Mouse (Mus musculus): ENCODE results near the gene Prr15. TPM values are rescaled to one million over a fixed set of nuclear protein-coding genes. Genes with fewer than 3 reads are reported as not detected.
A peak's percentile ranks its signal among the peaks of the same experiment; 100 is the strongest.

Prr15 gene
- 1.3 and 1.5 TPM in 2 replicates for polyA plus RNA-seq (2015; fragmentation: Nextera tagmentation; extraction: Ambion mirVana)

- no peak for ATAC-seq (replicated peaks)
- Histone ChIP-seq H3K36me3 (replicated peaks) (no peaks in the 10 kb centered on the region), H3K4me2 (peak within 1 kb of the TSS; percentile 94), H3K9me3 (no peaks in the 10 kb centered on the region), H3K9ac (no peak within 1 kb of the TSS), H3K27ac (no peak within 1 kb of the TSS), H3K4me1 (peaks cover 19% of the 10 kb centered on the region), H3K27me3 (replicated peaks) (peaks cover 58% of the 10 kb centered on the region), H3K4me3 (peak within 1 kb of the TSS; percentile 46)
- WGBS: 58% methylated on average over 3 of the region's 3 CpGs
Measured at GRCm38 (mm10) chr6:54325246-54325885, at the start of gene Prr15. Gene Prr15, plus strand, starts transcription at chr6:54325835.

GRCm38 (mm10) chr6:54277234-54277633, 48.4 kb upstream of the Prr15 start:
- ATAC-seq (replicated peaks): no peak
- H3K36me3 ChIP-seq (replicated peaks): no peaks in the 10 kb centered on the region
- H3K9ac ChIP-seq: no peak overlapping the region
- 79% methylated on average over 4 of the region's 4 CpGs for WGBS
- no peak overlapping the region for H3K4me2 ChIP-seq
- no peaks in the 10 kb centered on the region for H3K27me3 ChIP-seq (replicated peaks)
- no peak overlapping the region for H3K27ac ChIP-seq
- H3K4me3 ChIP-seq: no peak overlapping the region
- no peaks in the 10 kb centered on the region for H3K9me3 ChIP-seq
- peaks cover 5% of the 10 kb centered on the region; the same call in 1 of the 2 replicates for H3K4me1 ChIP-seq

- Histone ChIP-seq H3K27me3 (replicated peaks) (no peaks in the 10 kb centered on the region), H3K9ac (no peak overlapping the region), H3K36me3 (replicated peaks) (no peaks in the 10 kb centered on the region), H3K4me1 (0 out of 2 replicates have a peak, but pooled peaks cover under 1% of the 10 kb centered on the region), H3K4me3 (no peak overlapping the region), H3K27ac (no peak overlapping the region), H3K9me3 (no peaks in the 10 kb centered on the region), H3K4me2 (no peak overlapping the region)
- 22% methylated on average over 5 of the region's 5 CpGs for WGBS
- ATAC-seq (replicated peaks): no peak
Measured at GRCm38 (mm10) chr6:54277828-54278227, 47.8 kb upstream of the Prr15 start.

GRCm38 (mm10) chr6:54278613-54279012, 47.0 kb upstream of the Prr15 start:
- H3K4me3 ChIP-seq: no peak overlapping the region
- no peaks in the 10 kb centered on the region for H3K9me3 ChIP-seq
- no peak overlapping the region for H3K4me2 ChIP-seq
- no peak for ATAC-seq (replicated peaks)
- H3K9ac ChIP-seq: no peak overlapping the region
- H3K4me1 ChIP-seq: no peaks in the 10 kb centered on the region
- no peaks in the 10 kb centered on the region for H3K27me3 ChIP-seq (replicated peaks)
- no peak overlapping the region for H3K27ac ChIP-seq
- 93% methylated on average over 2 of the region's 2 CpGs for WGBS
- no peaks in the 10 kb centered on the region for H3K36me3 ChIP-seq (replicated peaks)

GRCm38 (mm10) chr6:54279391-54279790, 46.2 kb upstream of the Prr15 start:
- no peak overlapping the region for H3K4me2 ChIP-seq
- 81% methylated on average over 11 of the region's 11 CpGs for WGBS
- no peaks in the 10 kb centered on the region for H3K27me3 ChIP-seq (replicated peaks)
- no peak overlapping the region for H3K9ac ChIP-seq
- no peak overlapping the region for H3K27ac ChIP-seq
- no peaks in the 10 kb centered on the region for H3K36me3 ChIP-seq (replicated peaks)
- H3K4me1 ChIP-seq: no peaks in the 10 kb centered on the region
- H3K9me3 ChIP-seq: no peaks in the 10 kb centered on the region
- ATAC-seq (replicated peaks): no peak
- no peak overlapping the region for H3K4me3 ChIP-seq

- no peaks in the 10 kb centered on the region for H3K27me3 ChIP-seq (replicated peaks)
- no peak overlapping the region for H3K27ac ChIP-seq
- H3K9ac ChIP-seq: no peak overlapping the region
- H3K4me3 ChIP-seq: no peak overlapping the region
- 82% methylated on average over 6 of the region's 6 CpGs for WGBS
- H3K9me3 ChIP-seq: no peaks in the 10 kb centered on the region
- no peaks in the 10 kb centered on the region for H3K4me1 ChIP-seq
- no peak overlapping the region for H3K4me2 ChIP-seq
- no peaks in the 10 kb centered on the region for H3K36me3 ChIP-seq (replicated peaks)
- no peak for ATAC-seq (replicated peaks)
Measured at GRCm38 (mm10) chr6:54280248-54280647, 45.4 kb upstream of the Prr15 start.

GRCm38 (mm10) chr6:54283299-54283698, 42.3 kb upstream of the Prr15 start:
- H3K4me1 ChIP-seq: no peaks in the 10 kb centered on the region
- ATAC-seq (replicated peaks): no peak
- WGBS: 8% methylated on average over 1 of the region's 1 CpGs

GRCm38 (mm10) chr6:54284167-54284711, 41.4 kb upstream of the Prr15 start:
- Histone ChIP-seq H3K9ac (no peak overlapping the region), H3K4me3 (no peak overlapping the region), H3K36me3 (replicated peaks) (no peaks in the 10 kb centered on the region), H3K4me2 (no peak overlapping the region), H3K27ac (no peak overlapping the region), H3K27me3 (replicated peaks) (no peaks in the 10 kb centered on the region), H3K9me3 (no peaks in the 10 kb centered on the region), H3K4me1 (no peaks in the 10 kb centered on the region)
- WGBS: 90% methylated on average over 12 of the region's 12 CpGs
- ATAC-seq (replicated peaks): no peak

More at GRCm38 (mm10) chr6:54283299-54283698, 42.3 kb upstream of the Prr15 start:
- Histone ChIP-seq H3K27me3 (replicated peaks) (no peaks in the 10 kb centered on the region), H3K9ac (no peak overlapping the region), H3K36me3 (replicated peaks) (no peaks in the 10 kb centered on the region), H3K4me2 (no peak overlapping the region), H3K4me3 (no peak overlapping the region), H3K9me3 (no peaks in the 10 kb centered on the region), H3K27ac (no peak overlapping the region)

- H3K4me2 ChIP-seq: no peak overlapping the region
Measured at GRCm38 (mm10) chr6:54286813-54287212, 38.8 kb upstream of the Prr15 start.

GRCm38 (mm10) chr6:54289774-54290500, 35.7 kb upstream of the Prr15 start:
- H3K4me1 ChIP-seq: no peaks in the 10 kb centered on the region
- no peaks in the 10 kb centered on the region for H3K27me3 ChIP-seq (replicated peaks)
- no peak overlapping the region for H3K9ac ChIP-seq
- no peak overlapping the region for H3K4me3 ChIP-seq
- 77% methylated on average over 10 of the region's 10 CpGs for WGBS
- no peaks in the 10 kb centered on the region for H3K9me3 ChIP-seq
- no peaks in the 10 kb centered on the region for H3K36me3 ChIP-seq (replicated peaks)
- H3K27ac ChIP-seq: no peak overlapping the region
- H3K4me2 ChIP-seq: no peak overlapping the region
- ATAC-seq (replicated peaks): no peak

More at GRCm38 (mm10) chr6:54286813-54287212, 38.8 kb upstream of the Prr15 start:
- Histone ChIP-seq H3K27me3 (replicated peaks) (no peaks in the 10 kb centered on the region), H3K27ac (no peak overlapping the region), H3K36me3 (replicated peaks) (no peaks in the 10 kb centered on the region), H3K9ac (no peak overlapping the region), H3K4me3 (no peak overlapping the region), H3K4me1 (no peaks in the 10 kb centered on the region), H3K9me3 (no peaks in the 10 kb centered on the region)
- ATAC-seq (replicated peaks): no peak
- WGBS: 84% methylated on average over 5 of the region's 5 CpGs

GRCm38 (mm10) chr6:54297231-54297630, 28.4 kb upstream of the Prr15 start:
- Histone ChIP-seq H3K4me2 (no peak overlapping the region), H3K9ac (no peak overlapping the region), H3K36me3 (replicated peaks) (0 out of 2 replicates have a peak, but pooled peaks cover 3% of the 10 kb centered on the region), H3K4me3 (no peak overlapping the region), H3K4me1 (no peaks in the 10 kb centered on the region; the same call in 1 of the 2 replicates), H3K9me3 (no peaks in the 10 kb centered on the region), H3K27ac (no peak overlapping the region), H3K27me3 (replicated peaks) (no peaks in the 10 kb centered on the region)
- 80% methylated on average over 2 of the region's 2 CpGs for WGBS
- no peak for ATAC-seq (replicated peaks)

GRCm38 (mm10) chr6:54299417-54299816, 26.2 kb upstream of the Prr15 start:
- Histone ChIP-seq H3K27ac (no peak overlapping the region), H3K4me1 (no peaks in the 10 kb centered on the region; the same call in 1 of the 2 replicates), H3K9me3 (no peaks in the 10 kb centered on the region), H3K27me3 (replicated peaks) (no peaks in the 10 kb centered on the region), H3K36me3 (replicated peaks) (0 out of 2 replicates have a peak, but pooled peaks cover 3% of the 10 kb centered on the region), H3K4me3 (no peak overlapping the region), H3K4me2 (no peak overlapping the region), H3K9ac (no peak overlapping the region)
- 70% methylated on average over 2 of the region's 2 CpGs for WGBS
- no peak for ATAC-seq (replicated peaks)
